ENCODE assay signal across 24 mouse cellular contexts in genomic region chr9:37061627-37062026, GRCm38 (mm10).
DNase-seq lines count a peak whose midpoint lies in the region; ATAC-seq and TF ChIP-seq lines count a peak whose summit lies in the region.
"Had no signal": no experiment of that assay in that cellular context is flagged by ENCODE, and none has a peak within 500 bp of the region (broad histone marks: within the 10 kb centered on the region; RNA-seq: fewer than 3 reads in every experiment).

No protein-coding gene starts in this region.

- TF ChIP-seq CTCF in left cerebral cortex, adult 2 months (IDR thresholded peaks at IDR 0.05): no peak

- no peak overlapping the region for H3K4me3 ChIP-seq in forebrain, embryonic 10.5 days
- no peak overlapping the region for H3K4me3 ChIP-seq in forebrain, embryonic 16.5 days (replicated peaks; ENCODE audit: low read length)
- no peak overlapping the region for H3K4me3 ChIP-seq in left cerebral cortex, adult 2 months
- H3K4me3 ChIP-seq: embryonic facial prominence, embryonic 12.5 days; embryonic facial prominence, embryonic 15.5 days; forebrain, embryonic 12.5 days; forebrain, embryonic 15.5 days; heart, adult 2 months; heart, embryonic 10.5 days; heart, embryonic 13.5 days; intestine, embryonic 15.5 days had no signal

- H3K36me3 ChIP-seq in forebrain, embryonic 10.5 days (replicated peaks): no peaks in the 10 kb centered on the region
- H3K36me3 ChIP-seq in forebrain, embryonic 16.5 days (ENCODE audit: control insufficient read depth, insufficient read depth): no peaks in the 10 kb centered on the region
- H3K36me3 ChIP-seq: embryonic facial prominence, embryonic 12.5 days; embryonic facial prominence, embryonic 15.5 days; forebrain, embryonic 12.5 days; forebrain, embryonic 15.5 days; heart, embryonic 10.5 days; heart, embryonic 13.5 days; intestine, embryonic 15.5 days had no signal

- peaks cover 56% of the 10 kb centered on the region for H3K4me1 ChIP-seq in forebrain, embryonic 10.5 days
- H3K4me1 ChIP-seq in forebrain, embryonic 16.5 days (replicated peaks; ENCODE audit: control insufficient read depth, insufficient read depth, low read length): peaks cover 8% of the 10 kb centered on the region
- H3K4me1 ChIP-seq: embryonic facial prominence, embryonic 15.5 days had no signal

- H3K27me3 ChIP-seq in forebrain, embryonic 10.5 days (ENCODE audit: poor library complexity, severe bottlenecking): no peaks in the 10 kb centered on the region
- H3K27me3 ChIP-seq in forebrain, embryonic 16.5 days (replicated peaks; ENCODE audit: control insufficient read depth, insufficient read depth, low read length): no peaks in the 10 kb centered on the region
- H3K27me3 ChIP-seq: embryonic facial prominence, embryonic 12.5 days; embryonic facial prominence, embryonic 15.5 days; forebrain, embryonic 12.5 days; forebrain, embryonic 15.5 days; heart, embryonic 13.5 days; intestine, embryonic 15.5 days had no signal

- intact Hi-C loops in left cerebral cortex, adult 2 months (cut with DNase I): no loop called here

- no peak overlapping the region for H3K9ac ChIP-seq in forebrain, embryonic 16.5 days (replicated peaks; ENCODE audit: low read depth, low read length)
- H3K9ac ChIP-seq: embryonic facial prominence, embryonic 12.5 days; embryonic facial prominence, embryonic 15.5 days; forebrain, embryonic 12.5 days; forebrain, embryonic 15.5 days; heart, embryonic 13.5 days; intestine, embryonic 15.5 days had no signal

- H3K9me3 ChIP-seq in forebrain, embryonic 10.5 days: no peaks in the 10 kb centered on the region
- H3K9me3 ChIP-seq in forebrain, embryonic 16.5 days (ENCODE audit: control insufficient read depth, low read length): no peaks in the 10 kb centered on the region
- H3K9me3 ChIP-seq: embryonic facial prominence, embryonic 12.5 days; embryonic facial prominence, embryonic 15.5 days; forebrain, embryonic 12.5 days; forebrain, embryonic 15.5 days; heart, embryonic 10.5 days; heart, embryonic 13.5 days; intestine, embryonic 15.5 days had no signal

- no peak for DNase-seq in forebrain, embryonic 10.5 days (ENCODE audit: extremely low spot score, low spot score)
- no peak for DNase-seq in left cerebral cortex, adult 2 months (ENCODE audit: extremely low spot score in 1 of 2, low spot score in 2 of 2)
- no peak for DNase-seq in left cerebral cortex, adult 11 months (ENCODE audit: low spot score)
- DNase-seq in brain, adult 2 months (ENCODE audit: low read depth, low spot score): peak; percentile 56
- no peak for DNase-seq in gastrocnemius, postnatal 25 days
- DNase-seq: adrenal gland, adult 8-10 months; adrenal gland, postnatal 25 days; cerebellum, adult 18-20 months; cerebellum, adult 9-10 months; cerebellum, postnatal 14 days; gastrocnemius, postnatal 36 days; heart, adult 2 months; heart, postnatal 14 days; heart, postnatal 4 days had no signal

- no peak for ATAC-seq in forebrain, embryonic 16.5 days
- ATAC-seq: activated CD4-positive, CD25-positive, alpha-beta regulatory T cell, adult 4 months; forebrain, embryonic 15.5 days; hindbrain, embryonic 16.5 days; intestine, embryonic 15.5 days had no signal

- no peak overlapping the region for H3K4me2 ChIP-seq in forebrain, embryonic 16.5 days (ENCODE audit: low read length)
- H3K4me2 ChIP-seq: embryonic facial prominence, embryonic 12.5 days; embryonic facial prominence, embryonic 15.5 days; forebrain, embryonic 12.5 days; forebrain, embryonic 15.5 days; heart, embryonic 13.5 days; intestine, embryonic 15.5 days had no signal

- 0 out of 2 replicates have a peak overlapping the region, but pooled peaks have one; percentile 26 for H3K27ac ChIP-seq in forebrain, embryonic 10.5 days
- H3K27ac ChIP-seq in forebrain, embryonic 16.5 days (ENCODE audit: low read length): no peak overlapping the region
- H3K27ac ChIP-seq in left cerebral cortex, adult 2 months: peak overlapping the region; percentile 22
- H3K27ac ChIP-seq: embryonic facial prominence, embryonic 12.5 days; embryonic facial prominence, embryonic 15.5 days; forebrain, embryonic 12.5 days; forebrain, embryonic 15.5 days; heart, adult 2 months; heart, embryonic 10.5 days; heart, embryonic 13.5 days; intestine, embryonic 15.5 days had no signal

- WGBS in forebrain, embryonic 10.5 days: 76% methylated on average over 2 of the region's 2 CpGs
- WGBS in forebrain, embryonic 16.5 days: 68% methylated on average over 2 of the region's 2 CpGs
